In the genomic region with DNA sequence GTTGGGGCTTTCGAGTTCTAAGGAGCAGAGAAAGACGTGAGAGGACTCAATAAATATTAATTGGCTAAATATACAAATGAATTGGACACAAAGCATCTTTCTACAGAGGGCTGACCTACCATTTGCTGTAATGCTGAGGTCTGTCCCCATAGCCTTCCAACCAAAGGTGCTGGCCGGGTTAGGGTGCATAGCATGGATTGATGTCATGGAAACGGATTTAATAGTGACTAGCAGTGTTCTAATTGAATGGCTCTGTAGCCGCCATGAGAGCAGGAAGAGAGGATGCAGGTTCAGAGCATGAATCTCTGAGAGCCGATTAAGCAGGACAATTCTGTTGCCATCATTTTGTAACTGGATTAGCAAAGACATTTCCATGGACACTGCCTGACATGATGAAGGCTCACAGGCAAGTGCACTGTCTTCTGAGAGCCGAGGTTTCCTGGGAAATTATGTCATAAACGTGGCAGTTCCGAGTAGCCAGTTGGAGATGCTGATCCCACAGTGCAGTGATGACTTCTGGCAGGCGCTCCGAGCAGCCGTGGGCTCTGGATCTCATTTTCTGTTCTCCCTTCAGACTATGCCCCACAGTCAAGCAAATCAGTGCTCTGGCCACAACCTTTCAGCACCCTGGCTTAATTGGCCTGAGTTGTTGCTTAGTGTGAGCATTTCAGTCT, we compare ENCODE assay signal across 13 mouse cellular contexts.
DNase-seq lines count a peak whose midpoint lies in the region; ATAC-seq and TF ChIP-seq lines count a peak whose summit lies in the region.
"Had no signal": no experiment of that assay in that cellular context is flagged by ENCODE, and none has a peak within 500 bp of the region (broad histone marks: within the 10 kb centered on the region; RNA-seq: fewer than 3 reads in every experiment).

No protein-coding gene starts in this region.

- peak overlapping the region; percentile 46; the same call in 1 of the 2 replicates for H3K9ac ChIP-seq in neural tube, embryonic 13.5 days
- H3K9ac ChIP-seq in midbrain, embryonic 11.5 days (ENCODE audit: low read length), result peak overlapping the region; percentile 26
- H3K9ac ChIP-seq: limb, embryonic 12.5 days; stomach, embryonic 15.5 days had no signal

- H3K4me3 ChIP-seq in cerebellum, adult 2 months (replicated peaks; ENCODE audit: insufficient read depth, low read depth, low read length), result no peak overlapping the region
- H3K4me3 ChIP-seq in neural tube, embryonic 13.5 days, result no peak overlapping the region
- H3K4me3 ChIP-seq in midbrain, embryonic 11.5 days (ENCODE audit: low read depth, low read length), result no peak overlapping the region
- H3K4me3 ChIP-seq: limb, embryonic 12.5 days; stomach, embryonic 15.5 days had no signal

- peak overlapping the region; percentile 63 for H3K27ac ChIP-seq in cerebellum, adult 2 months (ENCODE audit: insufficient read depth, low read length)
- peak overlapping the region; percentile 56 for H3K27ac ChIP-seq in neural tube, embryonic 13.5 days (replicated peaks)
- peak overlapping the region; percentile 22; the same call in 1 of the 2 replicates for H3K27ac ChIP-seq in midbrain, embryonic 11.5 days (ENCODE audit: low read depth, low read length)
- H3K27ac ChIP-seq: limb, embryonic 12.5 days; stomach, embryonic 15.5 days had no signal

- no peaks in the 10 kb centered on the region for H3K36me3 ChIP-seq in neural tube, embryonic 13.5 days
- H3K36me3 ChIP-seq in midbrain, embryonic 11.5 days (ENCODE audit: control insufficient read depth, insufficient read depth, low read length), result no peaks in the 10 kb centered on the region
- H3K36me3 ChIP-seq: limb, embryonic 12.5 days; stomach, embryonic 15.5 days had no signal

- 0 out of 2 replicates have a peak overlapping the region, but pooled peaks have one; percentile 9 for H3K4me2 ChIP-seq in neural tube, embryonic 13.5 days
- H3K4me2 ChIP-seq in midbrain, embryonic 11.5 days, result peak overlapping the region; percentile 14
- H3K4me2 ChIP-seq: limb, embryonic 12.5 days; stomach, embryonic 15.5 days had no signal

- 20% methylated on average over 12 of the region's 12 CpGs for WGBS in cerebellum, adult 2 months
- 39% methylated on average over 12 of the region's 12 CpGs for WGBS in neural tube, embryonic 13.5 days
- WGBS in midbrain, embryonic 11.5 days, result 37% methylated on average over 12 of the region's 12 CpGs

- TF ChIP-seq POLR2A in cerebellum, adult 2 months (IDR thresholded peaks at IDR 0.05; ENCODE audit: borderline replicate concordance, insufficient read depth, low read length), result no peak

- peak; percentile 27; the same call in 1 of the 2 replicates for ATAC-seq in neural tube, embryonic 13.5 days (ENCODE audit: low read depth)
- peak; percentile 66 for ATAC-seq in midbrain, embryonic 11.5 days (ENCODE audit: low FRiP score)
- ATAC-seq in erythroid progenitor cell, adult 5-6 weeks (replicated peaks; ENCODE audit: low FRiP score, poor library complexity, severe bottlenecking), result no peak
- no peak for ATAC-seq in CD4-positive, CD25-positive, alpha-beta regulatory T cell, adult 4 months

- H3K4me1 ChIP-seq in cerebellum, adult 2 months (ENCODE audit: control insufficient read depth, insufficient read depth, low read length), result peaks cover 12% of the 10 kb centered on the region
- peaks cover 11% of the 10 kb centered on the region for H3K4me1 ChIP-seq in neural tube, embryonic 13.5 days (replicated peaks)
- peaks cover 10% of the 10 kb centered on the region for H3K4me1 ChIP-seq in midbrain, embryonic 11.5 days (ENCODE audit: control insufficient read depth, insufficient read depth, low read length)
- H3K4me1 ChIP-seq: stomach, embryonic 15.5 days had no signal

- DNase-seq in cerebellum, adult 2 months, result peak; percentile 50
- no peak for DNase-seq in cerebellum, adult 9-11 months
- DNase-seq in neural tube, embryonic 10.5 days (ENCODE audit: extremely low spot score, low spot score), result no peak
- peak; percentile 86 for DNase-seq in midbrain, embryonic 11.5 days (ENCODE audit: low spot score, missing footprints)
- peak; percentile 5 for DNase-seq in retina, postnatal 7 days (ENCODE audit: low read depth, low spot score)
- DNase-seq: adrenal gland, postnatal 25 days; lung, adult 18-20 months; thymus, postnatal 36 days had no signal

- TF ChIP-seq CTCF in cerebellum, adult 2 months (IDR thresholded peaks at IDR 0.05; ENCODE audit: borderline replicate concordance, insufficient read depth, low read depth, low read length), result no peak

- no peaks in the 10 kb centered on the region for H3K27me3 ChIP-seq in cerebellum, adult 2 months (ENCODE audit: control insufficient read depth, insufficient read depth, low read length)
- no peaks in the 10 kb centered on the region for H3K27me3 ChIP-seq in neural tube, embryonic 13.5 days
- no peaks in the 10 kb centered on the region for H3K27me3 ChIP-seq in midbrain, embryonic 11.5 days (ENCODE audit: control insufficient read depth, insufficient read depth, low read length)
- H3K27me3 ChIP-seq: limb, embryonic 12.5 days; stomach, embryonic 15.5 days had no signal

- no peaks in the 10 kb centered on the region for H3K9me3 ChIP-seq in neural tube, embryonic 13.5 days
- no peaks in the 10 kb centered on the region for H3K9me3 ChIP-seq in midbrain, embryonic 11.5 days (ENCODE audit: control insufficient read depth, low read length)
- H3K9me3 ChIP-seq: limb, embryonic 12.5 days; stomach, embryonic 15.5 days had no signal

Comparison
In these comparisons a context has a peak if more than half of its experiments do, and no peak if none do; other contexts are left out.
1. DNase-seq: peak in cerebellum, adult 2 months (2 of 2), midbrain, embryonic 11.5 days (single experiment) and retina, postnatal 7 days (single experiment); none in cerebellum, adult 9-11 months (single experiment) and neural tube, embryonic 10.5 days (single experiment).
2. ATAC-seq: peak in neural tube, embryonic 13.5 days (single experiment) and midbrain, embryonic 11.5 days (single experiment); none in erythroid progenitor cell, adult 5-6 weeks (single experiment) and CD4-positive, CD25-positive, alpha-beta regulatory T cell, adult 4 months (single experiment).
3. Peak in every context shown above with its lines, with median percentiles within 50 percentile points of each other: H3K27ac ChIP-seq.